Mouse (Mus musculus): ENCODE measurements around the gene Prpf3.

DNA sequence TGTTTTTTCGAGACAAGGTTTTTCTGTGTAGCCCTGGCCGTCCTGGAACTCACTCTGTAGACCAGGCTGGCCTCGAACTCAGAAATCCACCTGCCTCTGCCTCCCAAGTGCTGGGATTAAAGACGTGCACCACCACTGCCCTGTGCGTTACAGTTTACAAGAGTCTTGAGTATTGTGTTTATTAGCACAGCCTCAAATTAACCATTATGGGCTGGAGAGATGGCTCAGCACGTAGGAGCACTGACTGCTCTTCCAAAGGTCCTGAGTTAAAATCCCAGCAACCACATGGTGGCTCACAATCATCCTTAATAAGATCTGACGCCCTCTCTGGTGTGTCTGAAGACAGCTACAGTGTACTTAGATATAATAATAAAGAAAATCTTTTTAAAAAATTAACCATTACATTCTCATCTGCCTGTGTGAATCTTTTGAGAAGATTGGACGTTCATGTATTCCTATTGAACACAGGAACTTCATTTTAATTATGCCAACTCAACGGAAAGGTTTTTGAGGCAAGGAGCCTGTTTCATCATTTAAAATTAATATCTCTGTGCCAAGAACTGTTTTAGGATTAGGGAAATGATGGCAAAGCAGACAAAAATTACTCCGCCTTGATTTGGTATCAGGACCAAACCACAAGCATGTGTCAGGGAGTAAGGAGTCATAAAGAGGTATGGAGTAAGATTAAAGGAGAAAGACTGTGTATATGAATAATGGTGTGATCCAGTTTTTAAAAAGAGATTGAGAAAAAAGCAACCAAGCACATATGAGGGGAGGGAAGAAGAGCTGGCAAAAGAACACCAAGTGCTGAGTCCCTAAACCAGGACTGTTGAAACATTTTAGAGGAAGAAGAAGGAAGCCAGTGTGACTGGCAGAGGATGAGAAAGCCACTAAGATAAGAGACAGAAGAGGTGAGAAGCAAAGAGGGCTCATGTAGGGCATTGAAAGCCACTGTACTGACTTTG lies 35.4 kb downstream of the Prpf3 start:
- no peak for TF ChIP-seq CTCF (IDR thresholded peaks at IDR 0.05; ENCODE audit: low read depth, low read length)
- no peak for TF ChIP-seq POLR2A (IDR thresholded peaks at IDR 0.05; ENCODE audit: borderline replicate concordance, low read depth, low read length)
